Mouse (Mus musculus): ENCODE results near the gene Nfia.

DNA sequence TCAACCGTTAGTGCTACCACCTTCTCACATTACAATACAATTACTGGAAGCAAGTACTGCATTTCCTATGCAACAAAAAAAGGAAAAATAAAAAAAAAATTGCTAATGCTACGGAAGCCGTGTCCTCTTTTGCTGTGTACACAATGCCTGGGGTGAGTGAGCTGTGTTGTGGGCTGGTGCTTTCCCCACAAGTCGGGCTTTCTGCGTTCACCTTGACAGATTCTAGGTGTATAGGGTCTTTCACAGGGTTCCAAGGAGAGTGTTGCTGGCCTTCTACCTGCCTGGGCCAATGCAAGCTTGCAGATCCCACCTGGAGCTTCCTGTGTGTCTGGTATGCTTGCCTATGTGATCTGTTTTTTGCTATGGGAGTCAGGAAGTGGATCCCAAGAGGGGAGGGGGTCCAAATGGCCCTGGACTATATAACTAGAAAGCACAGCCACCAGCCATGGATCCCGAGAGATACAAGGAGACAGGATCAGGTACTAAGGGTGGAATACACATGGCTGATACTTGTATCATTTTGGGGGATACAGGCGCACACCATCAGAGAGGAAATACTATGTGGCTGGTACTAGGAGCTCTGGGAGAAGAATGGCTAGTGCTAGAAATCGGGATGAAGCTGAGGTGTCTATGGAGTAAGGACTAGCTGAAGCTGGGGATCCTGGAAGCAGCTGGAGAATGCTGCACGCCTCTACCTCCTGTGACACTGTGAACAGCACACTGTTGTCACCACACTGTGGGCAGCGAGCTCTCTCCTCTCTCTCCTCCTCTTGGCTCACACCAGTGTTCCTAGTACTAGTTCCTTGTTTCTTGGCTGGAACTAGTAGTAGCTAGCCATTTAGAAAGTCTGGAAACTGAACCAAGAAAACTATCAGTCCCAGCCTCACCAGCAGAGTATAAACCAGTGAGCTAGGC, 346.5 kb downstream of the Nfia start:
- TF ChIP-seq CTCF (IDR thresholded peaks at IDR 0.05; ENCODE audit: low read depth, low read length), result no peak
- no peak for TF ChIP-seq GATA1 (IDR thresholded peaks at IDR 0.05; ENCODE audit: borderline replicate concordance, low read length)
- TF ChIP-seq POLR2AphosphoS5 (IDR thresholded peaks at IDR 0.05; ENCODE audit: insufficient replicate concordance, low read depth, low read length), result no peak
- TF ChIP-seq TAL1 (conservative IDR thresholded peaks at IDR 0.05; ENCODE audit: low read depth, low read length), result no peak

Measured in G1E (cell line).